Mouse (Mus musculus) thymus, postnatal 4 days (tissue): Measurements from ENCODE around the gene Nhp2.

ENCODE experiments used
- DNase-seq: peaks from one replicate; pipeline ENCODE4 v3.0.0; 2021

The Nhp2 gene

DNA sequence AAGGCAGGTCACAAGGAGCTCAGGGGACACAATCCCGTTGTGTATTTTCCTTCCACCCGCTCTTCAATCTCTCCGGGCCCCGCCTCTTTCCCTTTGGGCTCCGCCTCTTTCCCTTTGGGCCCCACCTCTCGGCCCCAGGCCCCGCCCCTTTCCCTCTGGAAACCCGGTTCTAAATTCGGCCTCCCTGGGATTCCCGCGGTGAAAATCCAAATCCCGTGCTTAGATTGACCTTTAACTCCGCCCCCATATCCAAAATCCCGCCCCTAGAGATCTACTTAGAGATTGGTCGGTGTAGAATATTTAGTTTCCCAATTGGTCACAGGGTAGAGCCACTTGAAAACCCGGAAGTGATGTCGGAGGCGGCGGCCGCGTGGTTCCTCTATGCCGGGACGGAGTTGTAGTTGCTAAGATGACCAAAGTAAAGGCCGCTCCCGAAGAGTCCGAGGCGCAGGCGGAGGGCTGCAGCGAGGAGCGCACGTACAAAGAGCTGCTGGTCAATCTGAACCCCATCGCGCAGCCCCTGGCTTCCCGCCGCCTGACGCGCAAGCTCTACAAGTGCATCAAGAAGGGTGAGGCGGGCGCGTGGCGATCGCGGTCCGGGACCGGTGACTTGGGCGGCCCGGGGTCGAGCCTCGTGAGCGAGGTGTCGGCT is at the start of gene Nhp2:
Nhp2 (plus strand) TSS at position 327 of the 652 bp plus-strand sequence.
- DNase-seq, result peak; percentile 90

DNA sequence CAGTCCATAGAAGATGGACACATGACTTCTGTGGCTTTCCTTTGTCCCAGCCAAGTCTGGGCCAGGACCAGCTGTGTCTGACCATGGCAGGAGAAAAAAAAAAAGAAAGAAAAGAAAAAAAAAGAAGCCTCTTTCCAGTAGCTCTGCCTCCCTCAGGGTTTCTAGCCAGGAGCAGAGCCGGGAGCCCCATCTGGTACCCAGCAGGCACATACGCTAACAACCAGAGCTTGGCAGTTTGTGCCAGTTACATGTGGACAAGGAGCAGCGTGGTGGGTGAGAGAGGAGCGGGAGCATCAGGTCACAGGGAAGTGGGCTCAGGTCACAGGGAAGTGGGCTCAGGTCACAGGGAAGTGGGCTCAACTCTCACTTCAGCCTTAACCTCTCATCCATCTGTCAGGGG is 43.1 kb upstream of the Nhp2 start:
- DNase-seq, result no peak

DNA sequence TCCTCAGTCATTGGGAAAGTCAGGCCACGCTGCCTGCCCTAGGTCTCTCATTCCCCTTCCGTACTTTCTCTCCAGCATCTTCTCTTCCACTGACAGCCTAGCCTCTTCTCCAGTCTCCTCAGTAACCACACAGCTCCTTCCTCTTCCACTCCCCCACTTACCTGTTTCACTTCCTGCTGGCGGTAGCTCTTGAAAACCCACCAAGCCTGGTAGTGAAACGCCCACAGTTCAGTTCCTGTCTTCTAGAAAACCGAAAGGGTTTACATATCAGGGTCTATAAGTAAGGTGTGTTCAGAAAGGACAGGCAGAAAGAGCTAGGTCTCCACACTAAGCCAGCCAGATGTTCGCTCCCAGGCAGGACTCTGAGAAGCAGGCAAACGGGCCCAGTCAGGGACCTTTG is 41.9 kb upstream of the Nhp2 start:
- DNase-seq, result peak; percentile 51

DNA sequence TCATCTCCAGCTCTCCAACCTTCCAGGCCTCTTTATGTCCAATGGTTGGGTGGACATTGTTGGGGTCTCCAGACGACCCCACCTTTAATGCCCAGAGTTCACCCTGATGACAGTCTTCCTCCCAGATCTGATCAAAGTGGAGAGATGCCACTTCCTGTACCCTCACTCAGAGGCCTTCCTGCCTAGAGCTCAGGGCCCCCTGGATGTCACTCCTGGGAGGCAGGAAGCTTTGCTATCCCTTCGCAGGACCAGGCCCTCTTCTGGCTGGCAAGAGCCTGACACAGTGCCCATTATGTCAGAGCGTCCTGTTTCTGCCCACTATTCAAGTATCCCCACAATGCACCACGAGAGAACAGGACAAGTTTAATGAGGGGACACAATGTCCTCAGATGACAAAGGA is 40.5 kb upstream of the Nhp2 start:
- DNase-seq, result peak; percentile 53

DNA sequence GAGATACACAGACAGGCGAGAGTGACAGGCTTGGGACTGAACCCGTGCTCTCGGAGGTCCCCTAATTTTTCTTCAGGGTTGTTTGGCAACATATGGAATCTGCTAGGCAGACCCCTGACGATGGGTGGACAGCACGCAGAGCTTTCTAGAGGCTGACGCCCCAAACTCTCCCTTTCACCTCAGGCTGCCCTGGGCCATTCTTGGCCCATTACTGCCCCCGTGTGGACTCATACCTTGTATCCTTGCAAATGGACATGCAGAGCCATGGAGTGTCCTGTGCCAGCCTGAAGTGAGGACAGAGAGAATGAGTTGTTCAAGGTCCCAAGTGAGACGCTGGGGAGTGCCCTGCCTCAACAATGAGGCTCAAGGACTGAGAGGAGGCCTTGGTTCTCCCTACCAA is 36.8 kb upstream of the Nhp2 start:
- DNase-seq, result peak; percentile 79

DNA sequence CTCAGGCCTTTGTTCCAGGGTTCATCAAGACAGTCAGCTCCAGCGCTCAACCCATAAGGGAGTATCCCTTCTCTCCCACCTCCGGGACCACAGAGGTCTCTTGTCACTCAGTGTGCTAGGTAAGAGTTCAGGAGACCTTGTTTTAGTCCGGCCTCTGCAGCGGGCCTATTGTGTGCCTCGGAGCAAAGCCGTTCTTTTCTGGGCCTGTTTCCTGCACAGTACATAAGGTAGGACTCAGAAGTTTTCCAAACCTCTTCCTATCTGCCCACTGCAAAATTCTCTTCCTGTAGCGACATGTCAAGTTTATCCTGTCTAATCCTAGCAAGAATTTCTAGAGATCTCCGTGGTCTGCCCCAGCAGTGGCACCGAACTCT is 35.5 kb upstream of the Nhp2 start:
- peak; percentile 56 for DNase-seq

DNA sequence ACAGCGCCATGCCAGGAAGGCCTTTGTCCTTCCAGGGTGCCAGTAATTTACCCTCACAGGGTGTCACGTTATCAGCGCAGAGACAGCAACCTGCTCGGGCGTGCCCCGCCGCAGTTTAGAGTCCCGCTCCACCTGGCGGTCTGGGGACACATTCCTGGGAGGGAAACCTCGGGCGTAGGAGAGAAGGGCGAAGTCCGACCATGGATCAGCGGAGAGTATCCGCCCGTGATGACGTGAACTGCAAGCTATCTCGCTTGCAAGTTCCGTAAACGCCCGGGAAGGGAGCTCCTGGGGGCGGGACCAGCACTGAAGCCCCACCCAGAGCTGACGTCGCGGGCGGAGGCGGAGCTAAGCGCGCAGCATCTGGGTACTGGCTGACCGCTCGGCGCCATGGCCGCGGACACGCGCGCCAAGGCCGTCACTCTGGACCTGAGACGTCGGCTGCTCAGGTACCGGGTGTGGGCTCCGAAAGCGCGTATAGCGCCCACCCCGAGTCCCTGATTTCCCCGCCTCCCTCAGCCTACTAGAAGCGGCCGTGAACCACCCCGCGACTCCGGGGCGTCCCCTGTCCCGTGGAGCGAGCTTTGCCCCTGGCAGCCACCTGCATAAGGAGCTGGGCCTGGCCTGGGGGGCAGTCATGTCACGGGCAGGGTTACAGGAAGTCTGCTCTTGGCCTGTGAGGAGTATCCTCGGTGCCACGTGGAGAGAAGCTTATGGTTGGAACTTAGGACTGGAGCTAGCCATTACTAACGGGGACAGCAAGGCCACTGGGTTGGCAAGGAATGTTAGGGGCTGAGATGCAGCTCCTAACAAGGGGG is 34.9 kb upstream of the Nhp2 start, which contains the start of gene Phykpl:
Phykpl (plus strand) TSS at position 327 of the 818 bp plus-strand sequence.
- DNase-seq, result peak; percentile 96

DNA sequence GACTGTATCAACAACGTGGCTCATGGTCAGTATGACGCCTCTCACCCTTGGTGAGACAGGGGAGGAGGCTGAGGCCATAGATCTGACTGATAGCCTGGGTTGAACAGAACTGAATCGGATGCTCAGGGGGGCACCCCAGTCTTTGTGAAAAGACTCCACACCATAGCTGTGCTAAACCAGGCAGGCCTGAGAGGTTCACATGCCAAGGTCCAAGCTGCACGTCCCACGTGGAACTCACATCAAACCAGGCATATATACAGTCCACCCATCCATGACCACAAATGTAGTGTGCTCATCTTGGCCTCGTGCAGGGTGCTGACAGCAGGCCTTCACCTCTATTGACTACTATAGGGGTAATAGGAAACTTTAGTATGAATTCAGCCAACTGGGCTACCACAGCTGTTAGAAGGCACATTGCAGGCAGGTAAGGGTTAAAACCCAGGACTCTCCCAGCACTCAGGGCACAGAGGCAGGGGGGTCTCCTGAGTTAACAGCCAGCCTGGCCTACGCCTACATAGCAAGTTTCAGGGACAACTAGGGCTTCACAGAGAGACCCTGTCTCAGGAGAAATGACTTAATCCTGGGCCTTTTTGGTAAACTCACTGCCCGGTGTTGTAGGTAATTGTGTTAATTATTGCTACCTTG is 33.8 kb upstream of the Nhp2 start:
- DNase-seq, result no peak

DNA sequence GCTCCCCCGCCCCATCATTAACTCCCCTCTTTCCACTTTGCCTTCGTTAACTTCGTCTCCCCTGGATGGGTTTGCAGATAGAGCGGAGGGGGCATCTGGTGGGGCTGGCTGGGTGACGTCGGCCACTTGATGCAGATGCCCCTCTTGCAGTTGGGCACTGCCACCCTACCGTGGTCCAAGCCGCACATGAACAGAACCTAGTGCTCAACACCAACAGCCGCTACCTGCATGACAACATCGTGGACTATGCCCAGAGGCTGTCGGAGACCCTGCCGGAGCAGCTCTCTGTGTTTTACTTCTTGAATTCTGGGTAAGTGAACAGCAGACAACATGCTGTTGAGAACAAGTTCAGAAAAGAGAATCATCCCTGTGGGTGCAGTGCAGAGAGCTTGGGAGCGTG is 33.1 kb upstream of the Nhp2 start:
- no peak for DNase-seq

DNA sequence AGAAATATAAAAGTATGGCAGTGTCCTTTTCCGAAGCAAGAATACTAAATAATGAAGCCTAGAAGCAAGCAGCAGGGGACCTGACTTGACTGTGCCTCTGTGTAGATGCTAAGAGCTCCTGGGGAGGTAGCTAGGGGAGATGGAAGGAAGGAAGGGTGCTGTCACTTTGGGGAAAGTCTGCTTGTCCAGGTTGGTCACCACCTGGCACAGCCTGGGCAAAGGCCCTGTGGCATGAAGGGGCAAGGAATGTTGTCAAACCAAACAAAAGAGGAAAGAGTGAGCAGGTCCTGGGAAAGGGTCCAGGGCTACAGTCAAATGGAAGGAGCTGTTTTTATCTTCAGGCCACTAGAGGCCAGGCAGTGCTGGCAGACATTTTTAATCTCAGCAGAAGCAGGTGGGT is 32.5 kb upstream of the Nhp2 start:
- no peak for DNase-seq

DNA sequence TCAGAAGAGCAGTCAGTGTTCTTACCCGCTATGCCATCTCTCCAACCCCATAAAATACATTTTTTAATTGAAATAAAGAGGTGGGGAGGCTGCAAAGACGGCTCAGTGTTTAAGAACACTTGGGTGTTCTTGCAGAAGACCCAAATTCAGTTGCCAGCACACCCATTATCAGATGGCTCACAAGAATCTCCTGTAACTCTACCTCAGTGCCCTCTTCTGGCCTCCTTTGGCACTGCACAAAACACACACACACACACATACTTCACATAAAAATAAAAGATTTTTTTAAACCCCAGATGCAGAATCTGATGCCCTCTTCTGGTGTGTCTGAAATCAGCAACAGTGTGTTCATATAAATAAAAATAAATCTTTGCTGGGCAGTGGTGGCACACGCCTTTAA is 30.7 kb upstream of the Nhp2 start:
- DNase-seq, result no peak

DNA sequence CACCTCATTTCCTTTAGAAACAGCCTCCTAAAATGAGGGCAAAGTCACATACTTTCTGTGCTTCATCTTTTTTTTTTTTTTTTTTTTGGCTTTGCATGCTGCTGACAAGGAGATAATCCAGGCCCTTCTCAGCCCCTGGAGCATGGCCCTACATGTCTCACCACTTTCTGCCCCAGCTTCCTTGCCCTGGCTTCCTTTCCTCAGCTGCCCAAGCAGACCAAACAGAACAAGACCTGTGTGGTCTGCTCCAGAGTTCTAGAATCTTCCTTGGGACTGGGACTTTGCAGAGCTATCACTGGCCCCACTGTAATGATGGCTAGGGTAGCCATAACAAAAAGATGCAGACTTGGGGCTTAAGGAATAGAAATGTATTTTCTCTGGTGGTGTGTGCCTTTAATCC is 29.5 kb upstream of the Nhp2 start:
- DNase-seq, result no peak

DNA sequence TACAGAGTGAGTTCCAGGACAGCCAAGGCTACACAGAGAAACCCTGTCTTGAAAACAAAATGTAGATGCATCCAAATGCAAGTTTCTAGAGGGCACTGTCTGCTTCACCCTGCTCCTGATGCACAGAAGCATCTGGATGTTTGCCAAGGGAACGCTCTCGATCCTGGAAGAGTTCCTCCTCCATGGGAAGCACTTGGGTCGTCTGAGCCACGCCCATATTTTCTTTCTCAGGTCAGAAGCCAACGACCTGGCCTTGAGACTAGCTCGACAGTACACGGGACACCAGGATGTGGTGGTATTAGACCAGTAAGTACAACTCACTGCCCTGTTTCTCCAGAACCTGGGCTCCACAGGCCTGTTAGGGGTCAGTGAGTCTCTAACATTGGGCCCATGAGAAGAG is 28.4 kb upstream of the Nhp2 start:
- no peak for DNase-seq

DNA sequence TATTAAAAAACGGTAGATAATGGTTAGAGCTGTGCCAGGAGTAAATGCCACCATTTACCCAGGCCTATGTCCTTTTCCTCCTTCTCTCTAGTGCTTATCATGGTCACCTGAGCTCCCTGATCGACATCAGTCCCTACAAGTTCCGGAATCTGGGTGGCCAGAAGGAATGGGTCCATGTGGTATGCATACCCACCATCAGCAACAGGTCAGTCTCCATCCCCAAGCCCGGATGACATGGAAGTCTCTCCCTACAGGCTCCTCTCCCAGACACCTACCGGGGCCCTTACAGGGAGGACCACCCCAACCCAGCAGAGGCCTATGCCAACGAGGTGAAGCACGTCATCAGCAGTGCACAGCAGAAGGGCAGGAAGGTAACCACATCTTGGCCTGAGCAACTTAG is 27.6 kb upstream of the Nhp2 start:
- no peak for DNase-seq

DNA sequence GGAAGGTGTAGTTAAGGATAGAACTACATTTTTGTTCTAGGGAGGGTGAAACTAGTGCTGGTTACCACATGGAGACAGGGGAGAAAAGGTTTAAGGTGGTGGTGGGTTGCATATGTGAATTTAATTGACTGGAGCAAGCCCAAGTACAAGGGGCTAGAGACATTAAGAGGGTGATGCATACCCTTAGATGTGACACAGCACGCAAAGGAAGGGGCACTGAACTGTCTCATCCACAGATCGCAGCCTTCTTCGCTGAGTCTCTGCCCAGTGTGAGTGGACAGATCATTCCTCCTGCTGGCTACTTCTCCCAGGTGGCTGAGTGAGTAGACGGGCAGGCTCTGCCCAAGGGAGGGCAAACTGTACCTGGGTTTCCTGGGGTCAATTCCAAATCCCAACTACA is 26.2 kb upstream of the Nhp2 start:
- no peak for DNase-seq

DNA sequence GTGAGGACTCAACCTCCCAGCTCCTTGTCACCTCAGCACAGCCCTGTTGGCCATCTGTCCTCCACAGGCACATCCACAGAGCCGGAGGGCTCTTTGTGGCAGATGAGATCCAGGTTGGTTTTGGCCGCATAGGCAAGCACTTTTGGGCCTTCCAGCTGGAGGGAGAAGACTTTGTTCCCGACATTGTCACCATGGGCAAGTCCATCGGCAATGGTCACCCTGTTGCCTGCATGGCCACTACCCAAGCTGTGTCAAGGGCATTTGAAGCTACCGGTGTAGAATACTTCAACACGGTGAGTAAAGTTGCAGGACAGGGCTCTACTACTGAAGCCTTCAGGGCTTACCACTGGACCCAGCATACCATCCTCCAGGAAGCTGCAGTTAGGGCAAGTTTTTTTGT is 25.7 kb upstream of the Nhp2 start:
- no peak for DNase-seq

DNA sequence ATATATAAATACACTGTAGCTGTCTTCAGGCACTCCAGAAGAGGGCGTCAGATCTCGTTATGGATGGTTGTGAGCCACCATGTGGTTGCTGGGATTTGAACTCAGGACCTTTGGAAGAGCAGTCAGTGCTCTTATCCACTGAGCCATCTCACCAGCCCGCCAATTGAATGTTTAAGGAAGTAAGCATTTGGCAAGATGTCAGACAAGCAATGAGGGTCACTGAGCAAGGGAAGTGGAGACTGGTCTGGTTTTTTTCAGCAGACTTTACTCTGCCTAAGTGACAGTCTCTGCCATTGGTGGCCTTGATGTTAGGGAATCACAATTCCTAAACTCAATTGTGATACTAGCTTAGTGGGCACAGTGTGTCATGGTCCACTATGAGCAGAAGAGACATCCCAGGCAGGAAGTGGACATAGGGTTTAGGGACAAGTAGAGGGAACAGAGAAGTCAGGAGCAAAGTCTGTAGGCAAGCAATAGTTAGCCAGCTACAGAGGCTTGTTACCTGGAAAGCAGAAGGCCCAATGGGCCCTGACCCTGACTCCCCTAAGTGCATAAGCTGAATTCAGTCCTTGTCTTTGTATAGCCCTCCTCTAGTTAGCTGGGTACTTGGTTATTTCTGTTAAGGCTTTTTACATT is 24.7 kb upstream of the Nhp2 start:
- DNase-seq, result no peak

DNA sequence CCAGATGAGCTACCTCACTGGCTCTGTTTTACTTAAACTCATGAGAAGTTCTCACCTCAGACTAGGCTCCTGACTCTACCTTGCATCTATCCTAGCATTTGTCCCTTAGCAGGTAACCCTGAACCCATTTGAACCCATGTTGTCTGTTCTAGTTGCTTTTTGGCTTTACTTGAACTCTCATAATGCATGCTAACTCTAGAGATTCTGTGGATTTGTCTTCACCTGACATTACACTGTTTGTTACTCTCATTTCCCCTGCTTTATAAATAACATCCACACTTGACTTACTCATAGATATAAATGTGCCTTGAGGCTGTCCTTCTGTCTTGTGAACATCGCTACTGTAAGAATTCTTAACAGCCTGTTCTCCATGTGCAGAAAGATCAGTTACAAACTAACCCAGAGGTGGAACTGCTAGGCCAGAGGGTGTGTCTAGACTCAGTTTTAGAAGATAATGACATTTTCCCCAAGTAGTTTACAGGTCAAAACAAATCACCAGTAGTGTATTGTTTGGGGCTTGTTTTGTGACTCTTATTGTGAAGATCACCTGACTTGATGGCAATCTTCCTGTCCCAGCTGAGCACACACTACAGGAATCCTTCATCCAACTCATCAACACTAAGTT is 24.0 kb upstream of the Nhp2 start:
- no peak for DNase-seq

DNA sequence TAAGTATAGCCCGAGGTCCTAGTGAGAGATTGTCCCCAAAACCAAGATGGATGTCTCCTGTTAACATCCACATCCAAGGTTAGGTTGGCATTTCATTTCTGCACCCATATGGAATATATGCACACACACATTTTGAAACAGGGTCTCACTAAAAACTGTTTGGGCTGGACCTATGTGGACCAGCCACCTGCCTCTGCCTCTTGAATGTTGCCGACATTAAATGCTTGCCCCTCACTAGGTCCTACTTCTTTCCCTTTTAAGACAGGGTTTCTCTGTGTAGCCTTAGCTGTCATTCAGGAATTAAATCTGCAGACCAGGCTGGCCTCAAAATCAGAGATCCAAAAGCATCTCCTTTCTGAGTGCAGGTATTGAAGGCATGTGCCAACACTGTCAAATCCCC is 22.0 kb upstream of the Nhp2 start:
- DNase-seq, result no peak

DNA sequence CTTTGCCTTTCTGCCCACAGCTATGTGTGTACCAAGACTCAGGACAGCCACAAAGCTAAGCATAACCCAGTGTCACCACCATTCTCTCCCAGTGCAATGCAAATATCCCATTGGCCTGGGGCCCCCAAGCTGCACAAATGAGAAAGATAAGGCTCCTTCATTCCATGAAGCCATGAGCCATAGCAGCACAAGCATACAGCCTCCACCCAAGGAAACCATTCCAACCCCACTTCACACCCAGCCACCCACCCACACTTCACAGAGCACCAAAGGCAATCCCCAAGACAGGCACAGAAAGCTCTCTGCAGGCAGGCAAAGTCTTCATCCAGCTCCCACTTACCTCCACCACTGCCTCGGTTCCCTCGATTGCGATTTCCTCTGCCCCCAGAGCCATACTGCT is 17.3 kb upstream of the Nhp2 start:
- DNase-seq, result no peak

DNA sequence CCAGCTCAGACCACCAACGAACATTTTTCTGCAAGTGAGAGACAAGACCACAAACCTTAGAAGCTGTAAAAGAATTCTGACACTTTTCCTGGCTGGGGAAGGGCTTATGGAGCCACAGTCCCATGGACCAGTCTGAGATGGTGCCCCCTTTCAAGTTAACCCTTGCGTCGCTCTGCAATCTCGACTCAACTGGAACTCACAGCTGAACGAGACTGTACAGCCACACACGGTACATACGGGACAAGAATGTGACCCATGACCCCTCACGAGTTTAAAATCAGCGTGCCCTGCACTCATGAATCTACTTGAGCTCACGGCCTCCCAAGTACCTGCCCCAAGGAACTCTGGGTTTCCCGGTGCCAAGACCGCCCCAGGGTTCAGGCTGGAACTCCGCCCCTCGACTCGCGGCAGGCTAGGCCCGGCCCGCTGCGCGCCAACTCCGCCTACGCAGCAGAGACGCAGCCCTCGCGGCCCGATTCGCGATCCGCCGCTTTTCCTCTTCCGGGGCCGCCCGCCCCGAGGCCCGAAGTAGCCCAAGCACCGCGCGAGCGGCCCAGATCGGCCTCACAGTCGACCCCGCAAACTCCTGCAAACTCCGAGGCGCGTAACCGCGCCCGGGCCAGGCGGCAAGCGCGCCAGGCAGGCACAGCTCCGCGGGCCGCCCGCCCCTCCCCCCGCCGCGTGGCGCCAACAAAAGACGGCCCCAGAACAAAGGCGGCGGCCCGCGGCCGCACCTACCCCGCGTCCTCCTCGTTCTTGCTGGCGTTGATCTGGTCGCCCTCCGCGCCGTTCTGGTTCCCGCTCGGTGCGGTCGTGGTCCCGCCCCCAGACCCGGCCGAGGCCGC is 13.7 kb upstream of the Nhp2 start:
- peak; percentile 90 for DNase-seq

DNA sequence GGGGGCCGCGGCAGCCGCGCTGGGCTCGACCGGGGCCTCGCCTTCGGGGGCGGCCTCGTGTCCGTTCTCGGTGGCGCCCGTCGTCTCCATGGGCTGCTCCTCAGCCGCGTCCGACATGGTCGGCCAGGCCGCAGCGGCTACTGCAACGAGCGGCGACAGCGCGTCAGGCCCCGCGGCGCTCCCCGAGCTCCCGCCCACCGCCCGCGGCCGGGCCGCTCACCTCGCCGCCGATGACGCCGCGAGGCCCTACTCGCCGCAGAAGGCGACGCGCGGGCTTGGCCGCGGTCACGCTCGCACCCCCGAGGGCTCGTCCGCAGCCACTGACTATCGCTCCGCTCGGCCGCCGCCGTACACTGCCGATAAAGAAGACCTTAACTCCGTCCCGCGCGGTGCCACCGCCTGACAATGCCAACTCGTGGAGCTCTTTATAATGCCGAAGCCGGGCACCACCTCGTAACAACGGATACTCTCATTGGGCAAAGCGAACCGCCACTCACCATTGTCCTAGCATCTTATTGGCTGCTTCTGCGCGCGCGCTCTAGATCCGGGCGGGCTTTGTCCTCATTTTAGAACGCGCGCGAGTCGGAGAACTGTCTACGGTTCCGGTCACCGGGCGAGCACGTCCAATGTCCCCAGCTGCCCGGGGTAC is 13.0 kb upstream of the Nhp2 start, which contains the start of gene Hnrnpab:
Hnrnpab (minus strand) TSS at position 401 of the 649 bp plus-strand sequence.
- DNase-seq, result peak; percentile 95
